Mouse (Mus musculus) embryo, embryonic 11 days (tissue): Measurements from ENCODE around the gene 2410015M20Rik.

Source experiments
- DNase-seq: peaks from one replicate; pipeline ENCODE4 v3.0.0-alpha.2; 2015

The 2410015M20Rik gene

DNA sequence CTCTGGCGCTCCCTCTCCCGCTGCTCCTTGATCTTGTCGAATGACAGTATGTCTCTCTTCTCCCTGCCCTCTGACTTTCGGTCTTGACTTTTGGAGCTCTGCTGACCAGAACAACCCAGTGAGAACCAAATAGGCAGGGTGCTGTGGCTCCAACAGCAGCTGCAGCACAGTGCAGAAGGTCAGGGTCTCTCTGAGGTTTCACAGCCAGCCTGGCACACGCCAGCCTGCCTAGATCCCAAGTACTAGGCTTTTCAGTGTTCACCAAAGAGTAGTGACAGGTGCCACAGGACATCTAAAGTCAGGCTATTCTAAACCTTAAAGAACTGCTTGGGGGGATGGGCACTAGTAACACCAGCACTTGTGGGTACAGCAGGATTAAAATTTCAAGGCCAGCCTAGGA lies 42.7 kb downstream of the 2410015M20Rik start:
- no peak for DNase-seq

DNA sequence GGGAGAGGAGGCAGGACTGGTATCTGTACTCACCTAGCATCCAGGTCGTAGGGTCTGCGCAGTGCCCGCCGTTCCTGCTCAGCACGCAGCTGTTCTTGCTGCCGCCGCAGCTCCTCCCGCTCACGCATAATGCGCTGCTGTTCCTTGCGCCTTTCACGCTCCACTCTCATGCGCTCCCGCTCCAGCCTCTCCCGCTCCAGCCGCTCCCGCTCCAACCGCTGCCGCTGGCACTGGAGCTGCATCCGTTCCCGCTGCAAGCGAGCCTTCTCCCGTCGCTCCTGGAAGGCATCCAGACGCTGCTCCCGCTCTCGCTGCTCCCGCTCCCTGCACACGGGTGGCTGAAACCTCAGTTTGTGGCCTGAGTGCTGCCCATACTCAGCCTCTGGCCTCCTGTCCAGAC lies 43.3 kb downstream of the 2410015M20Rik start:
- DNase-seq = no peak

DNA sequence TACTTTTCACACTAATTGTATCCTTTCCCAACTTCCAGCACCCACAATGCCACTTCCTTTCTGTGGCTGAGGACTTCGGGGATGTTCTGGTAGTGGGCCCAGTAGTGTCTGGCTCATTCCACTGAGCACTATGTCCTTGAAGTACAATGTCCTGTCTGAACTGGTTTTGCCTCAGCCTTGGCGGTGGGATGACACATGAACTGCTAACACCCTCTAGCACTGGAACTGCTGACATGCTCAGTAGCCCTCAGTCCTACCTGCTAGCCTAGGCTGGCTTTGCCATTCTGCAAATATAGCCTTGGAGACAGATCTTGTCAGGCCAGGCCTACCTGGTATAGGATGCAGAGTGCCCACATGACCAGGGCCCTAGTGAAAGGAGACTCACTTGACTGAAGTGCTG lies 47.7 kb downstream of the 2410015M20Rik start:
- DNase-seq = no peak

DNA sequence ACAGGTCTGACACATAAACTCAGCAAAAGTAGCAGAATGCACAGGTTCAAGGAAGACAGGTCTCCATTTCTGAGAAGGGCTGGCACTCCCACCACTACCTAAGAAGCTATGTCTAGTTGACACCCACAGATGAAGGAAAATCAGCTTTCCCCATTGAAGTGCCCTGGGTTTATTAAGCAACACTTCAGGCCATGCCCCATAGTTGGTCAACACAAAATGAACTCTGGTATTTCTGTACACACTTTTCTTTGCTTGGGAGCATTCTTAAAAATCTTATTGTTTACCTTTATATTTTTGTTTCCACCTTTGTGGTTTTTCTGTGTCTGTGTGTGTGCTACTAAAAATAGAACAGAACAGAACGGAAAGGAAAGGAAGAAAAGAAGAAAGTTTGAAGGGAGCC lies 49.4 kb downstream of the 2410015M20Rik start:
- no peak for DNase-seq

DNA sequence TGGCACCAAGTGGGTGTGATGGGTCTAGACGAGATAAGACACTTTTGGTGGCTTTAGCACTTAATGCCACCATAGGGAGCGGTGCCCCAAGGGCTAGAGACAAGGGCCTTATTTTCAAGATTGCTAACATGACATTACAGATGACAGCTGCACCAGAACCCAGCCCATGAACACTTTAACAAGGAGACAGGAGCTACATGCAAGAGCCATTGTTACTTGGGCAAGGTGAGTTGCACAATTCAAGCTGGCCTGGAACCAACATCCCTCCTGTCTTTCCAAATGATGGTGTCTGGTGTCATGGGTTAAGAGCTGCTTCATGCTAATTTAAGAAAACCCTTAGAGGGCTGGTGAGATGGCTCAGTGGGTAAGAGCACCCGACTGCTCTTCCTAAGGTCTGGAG lies 50.2 kb downstream of the 2410015M20Rik start:
- no peak for DNase-seq

DNA sequence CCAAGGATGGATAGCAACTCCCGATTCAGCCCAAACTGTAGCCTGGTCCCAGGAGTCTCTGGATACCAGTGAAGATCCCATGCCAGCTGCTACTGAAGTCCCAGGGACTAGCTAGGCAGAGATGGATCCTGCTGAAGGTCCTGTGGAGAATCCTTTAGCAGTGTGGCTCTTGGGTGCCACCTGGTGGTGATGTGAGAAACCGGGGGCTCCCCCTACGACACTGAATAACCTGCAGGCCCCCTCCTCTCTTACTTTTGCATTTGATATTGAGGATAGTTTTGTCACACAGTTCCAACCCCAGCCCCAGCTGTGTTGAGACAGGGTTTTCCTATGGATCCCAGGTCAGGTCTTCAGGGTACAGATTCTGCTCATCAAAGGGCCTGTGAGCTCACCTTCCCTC lies 51.1 kb downstream of the 2410015M20Rik start:
- DNase-seq = peak; percentile 75
